Mouse (Mus musculus) T-cell, adult 66 days (primary cell): ENCODE data around the gene D630023F18Rik. TPM values are rescaled to one million over a fixed set of nuclear protein-coding genes. Genes with fewer than 3 reads are reported as not detected.

Source experiments
- total RNA-seq, 2 experiments: library from RNA; stranded (reverse); gene quantifications; 3 replicates in 1 of 2; 4 replicates in 1 of 2; pipeline ENCODE4 v1.2.4; 2023

The D630023F18Rik gene
- not detected for total RNA-seq

GRCm38 (mm10) chr1:65122574-65123372, at the start of gene D630023F18Rik:
Gene D630023F18Rik (minus strand): TSS chr1:65123214.

GRCm38 (mm10) chr1:65119438-65119837, 3.6 kb downstream of the D630023F18Rik start, which contains the start of gene Gm28845:
Gene Gm28845 (minus strand): TSS chr1:65119558.

GRCm38 (mm10) chr1:65103273-65103672, 19.7 kb downstream of the D630023F18Rik start, which contains the start of gene Cryga:
Gene Cryga (minus strand): TSS chr1:65103373.

GRCm38 (mm10) chr1:65082188-65082587, 40.8 kb downstream of the D630023F18Rik start, which contains the start of gene Crygb:
Gene Crygb (minus strand): TSS chr1:65082288.

GRCm38 (mm10) chr1:65073589-65073988, 49.4 kb downstream of the D630023F18Rik start, which contains the start of gene Crygc:
Gene Crygc (minus strand): TSS chr1:65073689.

GRCm38 (mm10) chr1:65063352-65063751, 59.7 kb downstream of the D630023F18Rik start, which contains the start of gene Crygd:
Gene Crygd (minus strand): TSS chr1:65063452.

Other genes starting within 250 kb of the D630023F18Rik start
- gene Plekhm3, start 166.4 kb downstream of the D630023F18Rik start, total RNA-seq, result 10 to 100 TPM in 1 of 2 experiments, 1 to 10 TPM in 1; 8.2 to 11.0 TPM
- not detected for gene Akr1cl, start 90.5 kb downstream of the D630023F18Rik start, total RNA-seq
- gene Cryge, start 72.1 kb downstream of the D630023F18Rik start, total RNA-seq, result not detected
- gene Crygd, start 59.8 kb downstream of the D630023F18Rik start, total RNA-seq, result not detected
- not detected for gene Crygc, start 49.5 kb downstream of the D630023F18Rik start, total RNA-seq
- gene Crygb, start 40.9 kb downstream of the D630023F18Rik start, total RNA-seq, result not detected
- not detected for gene Cryga, start 19.8 kb downstream of the D630023F18Rik start, total RNA-seq
- gene Gm28845, start 3.7 kb downstream of the D630023F18Rik start, total RNA-seq, result not detected
- gene Idh1, start 63.3 kb upstream of the D630023F18Rik start, total RNA-seq, result 1 to 10 TPM; 3.3 to 5.1 TPM
- gene Pikfyve, start 63.5 kb upstream of the D630023F18Rik start, total RNA-seq, result 10 to 100 TPM; 39.0 to 44.0 TPM
- not detected for gene Pth2r, start 158.8 kb upstream of the D630023F18Rik start, total RNA-seq